Mouse (Mus musculus): ENCODE results near the gene Tmem255b. TPM values are rescaled to one million over a fixed set of nuclear protein-coding genes. Genes with fewer than 3 reads are reported as not detected.

The Tmem255b gene
- polyA plus RNA-seq, 1 experiment = 1.0 TPM

DNA sequence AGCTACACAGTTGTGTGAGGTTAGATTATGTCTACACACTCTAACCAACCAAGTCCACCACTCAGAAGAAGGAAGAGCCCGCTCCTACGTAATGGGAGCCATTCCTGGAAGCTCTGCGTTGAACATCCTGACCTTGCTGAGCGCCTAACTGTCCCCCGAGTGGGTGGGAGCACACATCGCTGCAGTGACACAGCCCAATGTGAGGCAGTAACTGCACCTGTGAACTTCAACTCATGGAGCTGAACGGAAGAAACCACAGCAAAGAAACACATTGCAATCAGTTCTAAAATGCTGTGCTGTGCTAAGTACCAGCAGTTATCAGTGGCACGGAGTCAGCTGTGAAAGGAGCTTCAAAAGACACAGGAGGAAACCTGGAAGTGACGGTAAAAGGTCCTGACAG lies 6.8 kb upstream of the Tmem255b start:
- TF ChIP-seq POLR2A (IDR thresholded peaks at IDR 0.05; ENCODE audit: borderline replicate concordance, insufficient read depth, low read length) (no peak), CTCF (IDR thresholded peaks at IDR 0.05; ENCODE audit: borderline replicate concordance, insufficient read depth, low read depth, low read length) (no peak)
- 89% methylated on average over 9 of the region's 9 CpGs for WGBS
- Histone ChIP-seq H3K4me3 (replicated peaks; ENCODE audit: insufficient read depth, low read depth, low read length) (no peak overlapping the region), H3K4me1 (ENCODE audit: control insufficient read depth, insufficient read depth, low read length) (no peaks in the 10 kb centered on the region), H3K27me3 (ENCODE audit: control insufficient read depth, insufficient read depth, low read length) (no peaks in the 10 kb centered on the region), H3K27ac (ENCODE audit: insufficient read depth, low read length) (no peak overlapping the region)
- DNase-seq = no peak

DNA sequence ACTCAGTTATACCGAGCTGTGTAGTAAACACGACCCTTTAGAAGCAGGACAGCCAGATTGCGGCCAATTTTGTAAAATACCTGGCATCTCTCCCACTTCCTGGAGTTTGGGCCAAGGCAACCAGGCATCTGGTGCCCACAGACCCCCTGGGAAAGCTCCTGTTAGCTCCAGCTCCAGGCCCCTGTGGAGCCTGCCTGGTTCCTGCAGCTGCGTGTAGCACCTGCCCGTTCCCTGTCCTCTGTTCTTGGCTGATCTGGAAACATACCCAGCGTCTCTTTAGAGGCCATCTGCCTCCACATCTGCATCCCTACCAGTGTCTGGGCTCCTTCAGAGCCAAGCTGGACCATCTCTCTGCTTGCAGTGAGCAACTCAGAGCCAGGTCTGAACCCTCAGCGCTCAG lies 4.6 kb upstream of the Tmem255b start:
- Histone ChIP-seq H3K27me3 (ENCODE audit: control insufficient read depth, insufficient read depth, low read length) (no peaks in the 10 kb centered on the region; the same call in 1 of the 2 replicates), H3K27ac (ENCODE audit: insufficient read depth, low read length) (no peak overlapping the region), H3K4me1 (ENCODE audit: control insufficient read depth, insufficient read depth, low read length) (no peaks in the 10 kb centered on the region), H3K4me3 (replicated peaks; ENCODE audit: insufficient read depth, low read depth, low read length) (no peak overlapping the region)
- no peak for DNase-seq
- 18% methylated on average over 7 of the region's 7 CpGs for WGBS
- TF ChIP-seq CTCF (IDR thresholded peaks at IDR 0.05; ENCODE audit: borderline replicate concordance, insufficient read depth, low read depth, low read length) = no peak
- TF ChIP-seq POLR2A (IDR thresholded peaks at IDR 0.05; ENCODE audit: borderline replicate concordance, insufficient read depth, low read length) = no peak

DNA sequence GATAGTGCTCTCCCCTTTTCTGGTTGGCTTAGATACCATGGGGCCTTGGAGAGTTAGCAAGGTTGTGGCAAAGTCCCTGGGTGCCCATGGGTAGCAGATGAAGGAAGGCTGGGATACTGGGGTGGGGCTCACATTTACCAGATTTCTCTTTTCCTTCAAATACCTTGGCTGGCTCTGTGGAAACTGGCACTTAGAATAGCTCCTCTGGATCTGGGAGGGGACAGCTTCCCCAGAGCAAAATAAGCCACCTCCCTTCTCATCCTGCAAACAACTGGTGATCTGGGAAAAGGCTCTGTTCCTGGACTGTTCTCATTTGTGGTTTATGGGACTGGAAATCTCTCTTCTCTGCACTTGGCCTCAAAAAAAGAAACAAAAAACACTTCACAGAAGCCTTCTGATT lies 4.1 kb upstream of the Tmem255b start:
- DNase-seq = no peak
- no peak overlapping the region for H3K27ac ChIP-seq (ENCODE audit: insufficient read depth, low read length)
- TF ChIP-seq CTCF (IDR thresholded peaks at IDR 0.05; ENCODE audit: borderline replicate concordance, insufficient read depth, low read depth, low read length) (no peak), POLR2A (IDR thresholded peaks at IDR 0.05; ENCODE audit: borderline replicate concordance, insufficient read depth, low read length) (no peak)
- no peak overlapping the region for H3K4me3 ChIP-seq (replicated peaks; ENCODE audit: insufficient read depth, low read depth, low read length)
- no peaks in the 10 kb centered on the region; the same call in 1 of the 2 replicates for H3K27me3 ChIP-seq (ENCODE audit: control insufficient read depth, insufficient read depth, low read length)
- H3K4me1 ChIP-seq (ENCODE audit: control insufficient read depth, insufficient read depth, low read length) = no peaks in the 10 kb centered on the region

DNA sequence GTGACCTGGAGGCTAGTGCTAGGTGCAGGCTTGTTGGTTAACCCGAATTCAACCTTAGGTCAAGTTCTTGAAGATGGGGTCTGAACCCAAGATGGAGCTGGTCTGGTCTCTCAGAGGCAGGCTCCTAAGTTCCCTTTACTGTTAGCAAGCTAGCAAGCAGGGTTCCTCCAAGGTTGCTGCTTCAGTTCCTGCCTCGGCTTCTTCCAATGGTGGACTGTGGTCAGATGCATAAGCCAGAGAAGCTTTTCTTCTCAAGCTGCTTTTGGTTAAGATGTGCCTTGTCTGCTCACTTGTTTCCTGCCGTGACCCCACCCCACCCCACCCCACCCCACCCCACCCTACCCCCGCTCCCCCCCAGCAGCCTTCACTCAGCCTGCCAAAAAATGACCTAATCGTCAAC lies 1.9 kb upstream of the Tmem255b start:
- Histone ChIP-seq H3K27ac (ENCODE audit: insufficient read depth, low read length) (no peak overlapping the region), H3K4me1 (ENCODE audit: control insufficient read depth, insufficient read depth, low read length) (no peaks in the 10 kb centered on the region), H3K27me3 (ENCODE audit: control insufficient read depth, insufficient read depth, low read length) (no peaks in the 10 kb centered on the region; the same call in 1 of the 2 replicates), H3K4me3 (replicated peaks; ENCODE audit: insufficient read depth, low read depth, low read length) (no peak overlapping the region)
- DNase-seq = no peak
- no peak for TF ChIP-seq POLR2A (IDR thresholded peaks at IDR 0.05; ENCODE audit: borderline replicate concordance, insufficient read depth, low read length)
- no peak for TF ChIP-seq CTCF (IDR thresholded peaks at IDR 0.05; ENCODE audit: borderline replicate concordance, insufficient read depth, low read depth, low read length)
- 68% methylated on average over 5 of the region's 5 CpGs for WGBS

DNA sequence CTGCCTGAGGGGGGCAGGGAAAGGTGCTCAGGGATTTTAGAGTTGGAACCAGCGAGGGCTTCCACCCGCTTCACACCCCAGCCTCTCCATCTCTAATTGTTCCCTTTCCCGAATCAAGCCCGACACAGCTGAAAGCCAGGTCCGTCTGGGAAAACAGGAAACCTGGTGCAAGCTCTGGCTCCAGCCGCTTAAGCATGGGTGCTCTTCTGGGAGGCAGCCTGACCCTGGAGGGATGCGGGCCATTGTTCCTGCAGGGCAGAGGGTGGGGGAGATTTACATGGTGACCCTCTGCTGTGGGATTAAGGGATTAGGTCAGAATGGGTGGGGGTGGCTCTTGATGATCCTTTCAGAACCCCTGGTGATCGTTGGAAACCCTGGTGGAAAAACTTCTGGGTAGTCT lies 1.1 kb downstream of the Tmem255b start:
- no peak overlapping the region for H3K27ac ChIP-seq (ENCODE audit: insufficient read depth, low read length)
- no peaks in the 10 kb centered on the region; the same call in 1 of the 2 replicates for H3K27me3 ChIP-seq (ENCODE audit: control insufficient read depth, insufficient read depth, low read length)
- DNase-seq = no peak
- no peaks in the 10 kb centered on the region for H3K4me1 ChIP-seq (ENCODE audit: control insufficient read depth, insufficient read depth, low read length)
- 15% methylated on average over 8 of the region's 8 CpGs for WGBS
- no peak overlapping the region for H3K4me3 ChIP-seq (replicated peaks; ENCODE audit: insufficient read depth, low read depth, low read length)
- no peak for TF ChIP-seq CTCF (IDR thresholded peaks at IDR 0.05; ENCODE audit: borderline replicate concordance, insufficient read depth, low read depth, low read length)
- no peak for TF ChIP-seq POLR2A (IDR thresholded peaks at IDR 0.05; ENCODE audit: borderline replicate concordance, insufficient read depth, low read length)

DNA sequence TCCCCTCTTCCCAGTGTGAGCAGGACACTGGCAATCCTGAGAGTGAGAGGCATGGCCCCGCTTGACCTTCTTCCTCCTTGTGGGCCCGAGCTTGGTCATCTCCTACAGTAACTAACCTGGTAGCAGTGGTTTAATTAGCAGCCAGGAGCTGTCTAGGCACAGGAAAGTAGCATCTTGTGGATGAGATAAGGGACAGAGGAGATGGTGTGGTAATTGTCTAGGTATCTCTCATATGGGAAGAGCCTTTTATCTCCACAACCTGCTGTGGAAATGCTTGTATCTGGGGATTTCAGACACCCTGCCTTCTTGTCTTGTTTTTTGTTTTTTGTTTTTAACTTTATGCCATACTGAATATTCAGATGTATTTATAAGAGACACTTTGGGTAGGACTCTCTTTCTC lies 2.5 kb downstream of the Tmem255b start:
- H3K27ac ChIP-seq (ENCODE audit: insufficient read depth, low read length) = no peak overlapping the region
- H3K4me3 ChIP-seq (replicated peaks; ENCODE audit: insufficient read depth, low read depth, low read length) = no peak overlapping the region
- DNase-seq = no peak
- H3K27me3 ChIP-seq (ENCODE audit: control insufficient read depth, insufficient read depth, low read length) = no peaks in the 10 kb centered on the region; the same call in 1 of the 2 replicates
- no peaks in the 10 kb centered on the region for H3K4me1 ChIP-seq (ENCODE audit: control insufficient read depth, insufficient read depth, low read length)
- WGBS = 77% methylated on average over 2 of the region's 2 CpGs
- no peak for TF ChIP-seq POLR2A (IDR thresholded peaks at IDR 0.05; ENCODE audit: borderline replicate concordance, insufficient read depth, low read length)
- TF ChIP-seq CTCF (IDR thresholded peaks at IDR 0.05; ENCODE audit: borderline replicate concordance, insufficient read depth, low read depth, low read length) = no peak

DNA sequence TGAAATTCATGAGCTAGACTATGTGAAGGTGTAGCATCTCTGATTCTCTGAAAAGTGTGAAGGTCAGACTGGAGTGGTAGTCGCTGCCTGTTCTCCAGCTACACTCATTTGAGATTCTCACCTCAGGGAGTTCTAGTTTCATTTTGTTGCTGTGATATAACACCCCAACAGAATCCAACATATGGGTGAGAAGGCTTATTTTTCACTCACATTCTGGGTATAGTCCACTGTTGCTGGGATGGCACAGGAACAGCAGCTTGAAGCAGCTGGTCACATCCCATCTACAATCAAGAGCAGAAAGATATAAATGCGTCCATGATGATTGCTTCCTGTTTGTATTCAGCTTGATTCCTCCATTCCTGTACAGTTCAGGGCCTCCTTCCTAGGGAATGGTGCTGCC lies 7.2 kb downstream of the Tmem255b start:
- no peaks in the 10 kb centered on the region; the same call in 1 of the 2 replicates for H3K27me3 ChIP-seq (ENCODE audit: control insufficient read depth, insufficient read depth, low read length)
- WGBS = 94% methylated on average over 2 of the region's 2 CpGs
- TF ChIP-seq CTCF (IDR thresholded peaks at IDR 0.05; ENCODE audit: borderline replicate concordance, insufficient read depth, low read depth, low read length) = no peak
- TF ChIP-seq POLR2A (IDR thresholded peaks at IDR 0.05; ENCODE audit: borderline replicate concordance, insufficient read depth, low read length) = no peak

DNA sequence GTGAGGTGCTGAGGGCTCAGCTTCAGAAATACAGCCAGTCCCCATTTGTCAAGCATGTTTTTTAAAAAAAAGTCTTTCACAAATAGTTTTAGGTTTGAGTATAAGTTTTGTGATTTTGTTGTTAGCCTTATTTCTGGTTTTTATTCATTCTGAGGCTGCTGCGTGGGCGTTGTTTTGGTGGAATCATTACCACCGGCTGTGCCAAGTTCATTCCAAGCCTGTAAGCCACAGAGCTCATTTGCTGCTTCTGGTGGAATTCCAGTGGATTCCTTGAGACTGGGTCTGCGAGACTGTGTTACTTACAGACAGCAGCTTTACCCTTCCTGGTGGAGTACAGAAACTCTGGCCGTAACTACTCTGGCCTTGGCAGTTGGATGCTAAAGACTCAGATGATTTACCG lies 11.5 kb downstream of the Tmem255b start:
- Histone ChIP-seq H3K4me1 (ENCODE audit: control insufficient read depth, insufficient read depth, low read length) (no peaks in the 10 kb centered on the region), H3K27me3 (ENCODE audit: control insufficient read depth, insufficient read depth, low read length) (no peaks in the 10 kb centered on the region), H3K4me3 (replicated peaks; ENCODE audit: insufficient read depth, low read depth, low read length) (no peak overlapping the region), H3K27ac (ENCODE audit: insufficient read depth, low read length) (no peak overlapping the region)
- TF ChIP-seq CTCF (IDR thresholded peaks at IDR 0.05; ENCODE audit: borderline replicate concordance, insufficient read depth, low read depth, low read length) (no peak), POLR2A (IDR thresholded peaks at IDR 0.05; ENCODE audit: borderline replicate concordance, insufficient read depth, low read length) (no peak)
- no peak for DNase-seq
- 80% methylated on average over 6 of the region's 6 CpGs for WGBS

More for the DNA sequence above, 7.2 kb downstream of the Tmem255b start:
- no peak for DNase-seq
- Histone ChIP-seq H3K27ac (ENCODE audit: insufficient read depth, low read length) (no peak overlapping the region), H3K4me3 (replicated peaks; ENCODE audit: insufficient read depth, low read depth, low read length) (no peak overlapping the region), H3K4me1 (ENCODE audit: control insufficient read depth, insufficient read depth, low read length) (no peaks in the 10 kb centered on the region)
